Mouse (Mus musculus) adrenal gland (tissue): ENCODE results near the gene Shisa6.

Source experiments
- intact Hi-C: fragments of 180-260 bp; cut with DNase I; formaldehyde crosslinking; loops from one replicate; pipeline ENCODE4 v1.15.1; 2025
- long read RNA-seq, 2 experiments: library from polyadenylated mRNA; unstranded; transcript quantifications; one replicate each; pipeline ENCODE4 v2.0.0; 2020; ENCODE audit warnings: borderline replicate concordance in 1 of 2; ENCODE audit not compliant: insufficient replicate concordance in 1 of 2

Shisa6 gene
- long read RNA-seq, experiment 1 = 0 reads
- long read RNA-seq, experiment 2 = 0 reads

DNA sequence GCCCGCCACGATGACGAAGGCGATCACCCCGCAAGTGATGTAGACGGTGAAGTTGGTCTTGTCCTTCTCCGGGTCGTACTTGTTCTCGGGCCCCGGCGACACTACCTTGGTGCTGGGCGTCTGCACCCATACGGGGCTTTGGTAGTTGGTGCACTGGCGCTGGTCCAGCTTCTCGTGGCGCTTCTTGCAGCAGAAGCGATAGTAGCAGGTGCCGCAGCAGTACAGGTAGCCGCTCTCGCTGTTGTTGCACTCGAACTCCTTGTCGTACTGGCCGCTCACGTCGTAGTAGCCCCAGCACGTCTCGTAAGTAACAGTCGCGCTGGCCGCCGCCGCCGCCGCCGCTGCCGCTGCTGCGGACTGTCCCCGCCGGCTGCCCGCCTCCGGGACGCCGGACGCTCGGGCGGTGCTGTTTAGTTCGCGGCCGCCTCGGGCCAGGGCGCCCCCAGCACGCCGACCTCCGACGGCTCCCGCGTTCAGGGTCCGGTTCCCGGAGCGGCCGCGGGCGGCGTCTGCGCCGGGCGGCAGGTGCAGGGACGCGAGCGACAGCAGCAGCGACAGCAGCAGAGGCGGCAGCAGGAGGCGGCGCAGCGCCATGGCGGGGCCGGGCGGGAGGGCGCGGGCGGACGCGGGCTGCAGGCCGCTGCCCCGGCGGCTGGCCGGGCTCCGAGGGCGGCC is at the start of gene Shisa6:
TSS of gene Shisa6 (minus strand) at position 594 of the 675 bp plus-strand sequence.
- intact Hi-C loops = no loop called here

DNA sequence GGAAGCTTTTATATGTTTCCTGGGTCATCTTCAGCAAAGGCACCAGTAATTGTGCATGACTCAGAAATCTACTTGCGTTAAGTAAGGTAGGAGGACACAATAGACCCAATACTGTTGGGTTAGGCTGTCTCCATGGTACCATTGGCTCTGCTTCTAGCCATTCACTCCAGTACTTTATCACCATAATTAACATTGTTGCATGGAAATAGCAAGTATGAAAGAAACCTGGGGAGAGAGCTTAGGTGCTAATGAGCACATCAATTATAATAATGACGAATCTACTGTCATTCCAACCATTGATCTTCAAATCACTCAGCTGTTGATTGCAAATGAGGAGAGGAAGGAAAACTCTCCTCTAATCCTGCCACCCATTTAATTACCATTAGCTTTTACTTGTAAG is 48.1 kb upstream of the Shisa6 start:
- intact Hi-C loops = no loop called here

DNA sequence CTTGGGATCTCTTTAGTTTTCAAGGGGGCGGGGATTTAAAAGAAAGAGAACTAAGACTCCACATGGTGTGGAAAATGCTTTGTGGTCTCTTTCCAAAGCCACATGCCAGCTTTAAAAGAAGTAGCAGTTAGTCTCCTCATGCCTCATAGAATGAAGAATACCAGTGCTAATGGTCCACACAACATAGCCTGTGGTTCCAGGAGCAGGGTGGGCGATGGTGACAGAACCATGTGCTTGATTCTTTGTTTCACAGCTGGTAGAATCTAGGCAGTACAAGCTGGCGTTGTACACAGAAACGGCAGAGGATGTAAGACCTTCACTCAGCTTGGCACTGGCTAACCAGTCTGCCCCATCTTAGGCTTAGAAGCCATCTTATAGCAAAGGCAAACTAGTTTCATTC is 43.3 kb upstream of the Shisa6 start:
- intact Hi-C loops = no loop called here

DNA sequence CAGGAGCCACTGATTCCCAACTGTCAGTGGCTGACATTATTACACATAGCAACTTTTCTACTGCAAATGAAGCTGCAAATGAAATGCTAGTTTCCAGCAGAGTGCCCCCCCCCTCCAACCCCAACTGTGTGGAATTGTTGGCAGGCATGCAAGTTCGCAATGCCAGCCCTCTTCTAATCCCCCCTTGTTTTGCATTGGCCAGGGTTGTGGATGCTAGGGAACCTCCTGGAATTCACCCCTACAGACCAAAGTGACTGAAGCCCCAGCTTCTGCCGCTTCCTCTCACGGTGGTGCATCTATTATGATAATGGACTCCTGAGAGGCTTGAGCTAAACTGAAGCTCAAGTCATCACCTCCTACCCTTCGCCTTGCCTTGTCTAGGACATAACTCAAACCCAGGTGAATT is 42.6 kb upstream of the Shisa6 start:
- intact Hi-C loops = no loop called here

DNA sequence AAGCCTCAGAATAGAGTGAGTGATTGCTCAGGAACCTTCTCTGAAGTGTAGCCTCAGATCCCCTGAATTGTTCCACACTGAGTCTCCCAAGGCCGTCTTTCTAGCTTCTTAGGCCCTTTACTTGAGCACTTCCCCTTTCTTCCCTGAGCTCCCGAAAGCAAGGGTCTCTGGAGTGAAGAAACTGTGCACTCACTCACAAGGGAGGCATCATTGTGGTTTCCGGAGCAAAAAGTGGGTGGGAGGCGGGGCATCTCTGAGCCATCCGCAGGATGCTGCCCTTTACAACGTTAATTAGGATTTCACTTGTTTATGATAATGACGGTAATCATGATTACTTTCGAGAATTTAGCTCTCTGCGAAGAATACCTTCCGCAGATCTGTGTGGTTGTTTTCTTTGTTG is 41.6 kb upstream of the Shisa6 start:
- intact Hi-C loops = no loop called here

DNA sequence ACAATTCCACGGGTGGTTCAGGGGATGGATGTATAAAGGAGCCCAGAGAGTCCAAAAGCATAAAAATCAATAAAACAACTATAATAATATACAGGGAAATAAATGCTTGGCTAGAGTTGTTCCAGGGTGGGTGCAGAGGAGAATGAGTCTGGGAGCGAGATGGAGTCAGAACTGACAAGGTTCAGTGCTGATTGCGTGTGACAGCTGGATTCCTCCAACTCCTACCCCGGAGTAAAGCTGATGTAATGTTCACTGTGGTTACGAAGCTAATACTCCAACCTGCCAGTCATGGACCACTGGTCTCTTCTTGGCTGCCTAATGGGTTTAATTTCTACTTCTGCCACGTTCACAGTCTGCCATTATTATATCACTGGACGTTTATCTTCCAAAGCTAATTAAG is 36.5 kb upstream of the Shisa6 start:
- intact Hi-C loops = no loop called here

DNA sequence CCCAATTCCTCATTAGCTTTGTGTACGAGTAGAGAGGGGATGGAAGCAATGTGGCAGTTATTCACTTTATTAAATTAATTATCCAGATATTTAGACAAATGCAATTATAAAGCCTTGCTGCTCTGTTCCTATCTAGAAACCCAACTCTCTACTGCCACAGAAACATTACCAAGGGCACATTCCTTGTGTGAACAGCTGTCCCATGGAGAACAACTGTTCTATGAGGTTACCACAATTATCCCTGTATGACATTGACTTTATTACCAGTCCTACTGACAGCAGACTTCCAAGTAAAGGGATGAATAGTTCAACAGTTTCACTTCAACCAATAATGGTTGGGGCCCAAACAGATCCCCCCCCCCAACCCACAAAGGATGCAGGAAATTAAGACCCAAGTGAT is 12.1 kb upstream of the Shisa6 start:
- intact Hi-C loops = no loop called here

DNA sequence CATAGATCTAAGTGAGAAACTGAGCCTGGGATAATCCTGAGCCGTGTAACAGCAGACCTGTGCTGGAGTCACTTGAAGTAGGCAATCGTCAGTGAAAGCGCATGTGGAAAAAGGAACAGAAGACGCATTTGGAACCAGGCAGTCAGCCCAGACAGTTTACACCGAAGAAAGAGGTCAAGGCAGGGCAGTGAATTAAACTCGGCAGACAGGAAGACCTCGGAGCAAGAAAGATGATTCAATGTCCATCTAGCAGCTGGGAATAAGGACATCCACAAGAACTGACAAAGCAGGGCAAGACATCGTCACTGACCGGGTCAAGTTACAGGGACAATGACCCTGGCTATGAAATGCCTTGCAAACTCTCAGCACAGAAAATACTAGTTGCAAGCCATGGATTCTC is 10.1 kb upstream of the Shisa6 start:
- intact Hi-C loops = no loop called here

DNA sequence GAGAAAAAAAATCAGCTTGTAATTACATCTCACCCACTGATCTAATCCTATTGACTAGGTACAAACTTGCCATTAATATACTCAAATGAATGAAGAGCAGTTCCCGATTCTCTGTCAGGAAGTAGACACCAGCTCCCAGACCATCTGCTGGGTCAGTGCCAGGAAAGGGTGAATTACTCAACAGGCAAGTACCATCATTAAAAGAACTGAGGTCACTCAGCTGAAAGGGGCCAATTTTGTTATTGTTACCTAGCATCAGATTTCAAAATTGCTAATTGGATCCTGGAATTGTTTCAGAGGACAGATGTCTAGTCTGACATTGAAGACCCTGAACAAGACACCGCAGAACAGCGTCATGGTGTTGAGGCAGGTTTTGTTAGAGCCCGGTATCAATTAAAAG is 9.4 kb upstream of the Shisa6 start:
- intact Hi-C loops = no loop called here

DNA sequence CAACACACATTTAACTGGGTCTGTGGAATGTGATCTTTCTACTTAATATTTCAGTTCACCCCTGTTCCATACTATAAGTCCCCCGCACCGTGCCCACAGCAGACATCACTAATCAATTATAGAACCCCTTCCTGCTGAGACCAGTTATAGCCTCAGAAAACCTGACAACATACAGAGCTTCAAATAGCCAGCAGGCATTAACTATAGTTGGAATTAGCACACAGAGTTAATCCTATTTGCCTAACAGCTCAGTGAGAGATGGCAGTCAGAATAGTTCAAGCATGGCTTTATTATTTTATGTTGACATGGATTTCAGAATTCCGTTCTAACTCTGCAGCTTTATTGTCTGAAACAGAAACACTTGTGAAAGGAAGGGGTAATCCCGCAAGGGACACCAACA is 8.5 kb upstream of the Shisa6 start:
- intact Hi-C loops = no loop called here

DNA sequence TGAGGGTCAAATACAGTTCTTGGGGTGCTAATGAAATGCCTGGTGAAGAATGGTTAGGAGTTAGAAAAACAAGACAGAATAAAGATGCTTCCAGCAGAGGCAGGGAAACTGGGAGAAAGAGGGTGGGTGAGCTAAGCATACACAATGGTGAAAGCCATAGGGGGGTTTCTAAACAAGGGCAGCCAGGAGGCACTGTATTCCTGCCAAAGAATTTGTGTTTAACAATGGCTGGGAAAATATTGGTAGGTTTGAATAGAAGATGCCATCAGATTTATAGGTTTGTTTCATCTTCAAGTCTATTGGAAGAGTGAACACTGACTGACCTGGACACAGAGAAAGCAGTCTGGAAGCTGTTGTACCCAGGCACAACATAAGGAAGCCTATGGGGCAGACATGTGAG is 2.4 kb upstream of the Shisa6 start:
- intact Hi-C loops = no loop called here

DNA sequence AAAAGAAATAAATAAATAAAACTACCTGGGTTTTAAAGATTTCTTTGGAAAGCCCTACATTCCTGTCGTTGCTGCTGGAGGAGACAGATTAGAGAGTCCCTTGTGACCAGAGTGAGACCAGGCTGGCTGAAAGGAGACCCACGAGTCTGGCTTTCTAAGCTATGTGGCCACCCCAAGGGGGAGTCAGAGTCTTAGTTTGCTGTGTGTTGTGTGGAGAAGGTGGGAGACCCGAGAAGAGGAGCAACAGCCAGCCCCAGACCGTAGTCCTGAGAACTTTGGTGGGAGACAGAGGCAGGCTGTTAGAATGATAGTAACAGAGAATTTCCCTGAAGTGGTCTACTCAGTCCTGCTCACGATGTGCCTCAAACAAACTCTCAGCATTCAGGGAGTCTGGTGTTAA is 1.6 kb upstream of the Shisa6 start:
- intact Hi-C loops = no loop called here

DNA sequence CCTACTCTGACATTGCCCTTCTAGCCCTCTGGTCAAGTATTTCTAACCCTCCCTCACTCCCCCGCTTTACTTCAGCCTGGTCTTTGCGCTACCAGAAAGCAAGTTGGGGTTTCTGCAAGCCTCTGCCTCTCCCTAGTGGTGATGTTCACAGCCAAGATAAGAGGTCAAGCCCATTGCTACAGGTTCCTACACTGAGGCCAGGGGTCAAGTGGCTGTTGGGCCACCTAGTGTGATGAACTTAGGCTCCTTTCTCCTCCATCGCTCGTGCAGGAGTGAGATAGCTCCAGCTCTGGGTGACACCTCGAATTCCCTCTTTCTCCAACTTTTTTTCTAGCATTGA is 1.2 kb upstream of the Shisa6 start:
- intact Hi-C loops = no loop called here

DNA sequence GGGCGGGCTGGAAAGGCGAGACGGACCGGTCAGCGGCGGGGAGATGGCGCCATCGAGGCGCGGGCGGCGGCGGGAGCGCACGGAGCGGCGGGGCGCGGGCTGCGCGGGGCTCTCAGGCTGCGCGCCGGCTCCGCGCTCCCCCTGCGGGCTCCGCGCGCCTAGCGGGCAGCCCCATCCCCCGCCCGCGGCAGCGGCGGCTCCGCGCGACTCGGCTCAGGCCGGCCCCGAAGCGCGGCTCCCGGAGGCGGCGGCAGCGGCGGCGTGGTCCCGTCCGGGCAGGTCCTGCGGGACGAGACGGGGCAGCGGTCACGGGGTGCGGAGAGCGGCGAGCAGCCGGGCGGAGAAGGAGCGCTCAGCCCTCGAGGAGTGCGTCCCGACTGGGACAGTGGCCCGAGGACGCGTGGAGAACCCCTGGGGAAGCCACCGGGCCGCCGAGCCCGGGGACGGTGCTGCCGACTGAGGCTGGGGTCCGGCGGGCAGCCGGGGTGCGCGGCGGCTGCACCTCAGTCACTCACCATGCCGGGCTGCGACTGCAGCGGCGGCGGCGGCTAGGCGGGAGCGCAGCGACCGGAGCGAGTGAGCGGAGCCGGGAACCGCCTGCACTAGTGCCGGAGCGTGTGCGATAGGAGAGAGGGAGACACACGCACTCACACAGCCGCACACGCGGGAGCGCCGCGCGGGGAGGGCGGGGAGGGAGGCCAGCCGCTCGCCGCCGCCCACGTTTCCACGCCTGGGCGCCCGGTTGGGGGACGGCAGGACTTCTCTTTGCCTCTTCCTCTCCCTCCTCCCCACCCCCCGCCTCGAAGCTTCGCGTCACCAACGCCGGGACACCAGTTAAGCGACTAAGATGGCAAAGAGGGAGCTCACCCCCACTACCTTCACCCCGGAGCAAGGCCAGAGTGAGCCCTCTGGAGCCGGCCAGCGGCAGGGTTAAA is 549 bp upstream of the Shisa6 start:
- intact Hi-C loops = no loop called here

DNA sequence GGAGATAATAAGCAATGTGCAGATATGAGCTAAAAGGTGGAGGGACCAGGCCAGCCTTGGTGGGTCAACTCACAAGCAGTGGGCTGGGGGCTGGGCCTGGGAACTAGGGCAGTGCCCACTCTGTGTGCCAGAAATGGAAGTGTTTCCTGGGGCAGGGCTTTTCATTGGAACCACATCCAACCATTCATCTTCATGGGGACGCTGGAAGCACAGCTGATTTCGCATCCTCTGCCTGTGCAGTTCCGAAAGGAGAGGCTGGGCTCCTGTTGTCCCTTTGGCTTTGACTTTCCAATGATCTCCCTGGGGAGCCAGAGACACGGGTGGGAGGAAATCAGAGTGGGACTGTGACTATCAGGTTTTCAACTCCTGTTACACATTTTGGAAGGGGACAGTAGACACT is 1.5 kb downstream of the Shisa6 start:
- intact Hi-C loops = no loop called here

DNA sequence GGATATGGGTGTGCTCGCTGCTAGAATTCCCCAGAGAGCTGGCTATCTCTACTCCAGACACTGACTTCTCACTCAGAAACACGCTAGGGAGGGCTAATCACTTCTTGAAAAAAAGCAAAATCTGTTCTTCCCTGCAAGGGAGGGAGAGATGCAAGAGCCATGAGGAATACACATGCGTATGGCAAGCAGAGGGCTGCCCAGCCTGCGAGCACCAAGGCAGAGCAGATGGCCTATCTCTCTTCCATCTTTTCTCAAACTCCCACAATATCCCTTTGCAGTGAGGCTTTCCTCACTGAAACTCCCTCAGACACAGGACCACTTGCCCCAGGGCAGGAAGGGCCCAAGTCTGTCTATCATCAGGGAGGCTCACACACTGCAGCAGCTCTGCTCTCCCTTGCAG is 3.4 kb downstream of the Shisa6 start:
- intact Hi-C loops = no loop called here

DNA sequence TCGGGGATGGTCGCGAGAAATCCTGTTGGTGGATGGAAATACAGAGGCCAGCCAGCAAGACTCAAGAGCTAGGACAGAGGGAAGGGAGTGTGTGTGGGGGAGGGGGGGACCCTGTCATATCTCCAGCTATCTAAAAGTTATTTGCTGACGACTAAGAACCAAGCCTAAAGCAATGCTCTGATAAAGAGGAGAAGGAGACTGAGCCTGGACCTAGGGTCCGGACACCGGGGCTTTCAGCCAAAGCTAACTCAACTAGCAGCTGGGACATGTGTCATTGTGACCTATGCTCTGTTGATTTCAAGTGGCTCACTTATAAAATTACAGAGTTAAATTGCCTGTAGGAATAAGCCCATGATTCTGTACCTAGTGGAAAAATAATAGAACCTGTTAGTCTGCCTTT is 6.4 kb downstream of the Shisa6 start:
- intact Hi-C loops = no loop called here

DNA sequence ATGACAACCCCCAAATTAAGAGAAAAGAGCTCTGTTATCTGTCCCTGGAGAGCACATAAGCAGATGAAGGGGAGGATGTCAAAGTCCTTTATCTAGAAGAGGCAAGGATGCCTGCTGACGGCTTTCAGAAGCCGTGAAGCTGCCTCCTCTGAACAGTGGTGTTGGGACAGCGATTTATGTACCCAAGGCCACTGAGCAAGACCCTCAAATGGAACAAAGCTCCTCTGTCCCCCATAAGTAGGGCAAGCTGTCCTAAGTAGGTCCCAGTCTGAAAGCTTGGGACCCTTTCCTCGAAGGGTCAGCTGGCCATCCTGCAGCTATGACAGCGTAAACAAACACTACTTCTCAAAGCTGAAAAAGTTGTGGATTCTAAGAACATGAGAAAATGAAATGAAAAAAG is 11.4 kb downstream of the Shisa6 start:
- intact Hi-C loops = no loop called here

DNA sequence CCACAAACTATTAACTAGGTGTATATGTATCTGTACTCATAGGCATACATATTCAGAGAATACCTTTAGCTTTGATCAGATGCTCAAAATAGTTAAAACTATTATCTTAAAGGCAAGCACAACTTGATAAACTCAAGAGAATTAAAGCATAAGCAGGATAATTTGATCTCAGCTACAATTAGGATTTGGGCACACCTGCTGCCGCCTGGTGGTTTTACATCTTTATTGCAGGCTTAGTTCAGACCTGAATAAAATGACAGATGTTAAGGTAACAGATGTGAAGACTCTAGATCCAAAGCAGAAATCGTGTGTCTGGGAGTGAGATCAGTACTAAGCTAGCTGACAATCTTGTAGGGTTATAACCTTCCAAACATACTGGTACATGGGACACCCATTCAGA is 24.8 kb downstream of the Shisa6 start:
- intact Hi-C loops = no loop called here

DNA sequence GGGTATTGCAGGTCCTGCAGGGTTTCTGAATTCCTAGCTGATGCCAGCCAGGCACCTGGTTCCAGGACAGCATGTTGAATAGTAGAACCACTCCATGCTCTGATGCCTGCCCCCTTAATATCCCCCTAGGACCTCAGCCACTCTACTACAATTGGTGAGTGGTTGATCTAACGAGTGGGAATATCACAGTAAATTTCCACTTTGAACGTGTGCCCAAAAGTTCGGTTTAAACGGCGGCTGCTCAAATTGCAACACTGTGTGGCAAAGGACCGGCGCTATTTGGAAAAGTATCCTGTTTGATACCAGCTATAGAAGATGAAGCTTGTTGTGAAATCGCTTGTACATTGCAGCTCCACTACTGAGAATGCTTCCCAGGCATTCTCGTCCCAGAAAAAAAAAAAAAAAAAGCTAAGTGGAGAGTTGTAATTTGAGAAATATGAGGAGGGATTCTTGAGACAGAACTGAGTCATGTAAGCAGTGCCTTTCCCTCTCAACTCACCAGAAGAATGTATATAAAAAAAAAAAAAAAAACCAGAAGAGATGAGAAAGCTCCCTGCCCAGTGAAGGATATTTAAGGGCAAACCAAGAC is 26.8 kb downstream of the Shisa6 start:
- intact Hi-C loops = no loop called here

DNA sequence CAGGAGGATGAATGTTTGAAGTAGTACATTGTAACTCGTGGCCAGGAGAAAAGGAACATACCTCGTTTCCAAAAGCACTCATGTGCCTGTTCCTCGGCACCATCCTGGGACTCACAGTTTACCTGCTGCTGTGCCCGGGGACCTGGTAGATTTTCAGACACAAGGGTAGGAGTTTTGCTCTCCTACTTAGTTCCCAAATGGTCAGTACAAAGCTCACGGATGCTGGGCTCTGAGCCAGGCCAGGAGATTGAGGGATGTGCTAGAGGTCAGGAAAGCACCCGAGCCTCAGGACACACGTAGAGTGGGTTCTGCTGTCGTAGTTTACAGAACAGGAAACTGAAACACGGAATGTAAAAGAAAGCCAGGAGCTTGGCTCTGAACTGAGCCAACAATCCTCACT is 29.5 kb downstream of the Shisa6 start:
- intact Hi-C loops = no loop called here

DNA sequence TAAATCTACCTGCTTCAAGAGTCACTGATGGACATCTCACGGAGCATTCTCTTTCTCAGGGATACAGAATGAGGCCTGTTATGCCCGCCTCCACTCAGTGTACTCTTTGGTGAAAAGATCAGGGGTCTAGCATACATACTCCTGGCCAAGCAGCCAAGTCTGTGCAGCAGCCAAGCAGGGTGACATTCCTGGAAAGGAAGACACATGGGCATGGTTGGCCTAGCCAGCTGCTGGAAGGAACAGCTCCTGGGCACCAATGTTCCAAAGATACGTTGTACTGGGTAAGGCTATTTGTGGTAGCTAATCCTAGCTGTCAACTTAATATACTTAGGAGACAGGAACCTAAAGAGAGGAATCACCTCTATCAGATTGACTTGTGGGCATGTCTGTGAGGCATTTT is 31.4 kb downstream of the Shisa6 start:
- intact Hi-C loops = no loop called here

DNA sequence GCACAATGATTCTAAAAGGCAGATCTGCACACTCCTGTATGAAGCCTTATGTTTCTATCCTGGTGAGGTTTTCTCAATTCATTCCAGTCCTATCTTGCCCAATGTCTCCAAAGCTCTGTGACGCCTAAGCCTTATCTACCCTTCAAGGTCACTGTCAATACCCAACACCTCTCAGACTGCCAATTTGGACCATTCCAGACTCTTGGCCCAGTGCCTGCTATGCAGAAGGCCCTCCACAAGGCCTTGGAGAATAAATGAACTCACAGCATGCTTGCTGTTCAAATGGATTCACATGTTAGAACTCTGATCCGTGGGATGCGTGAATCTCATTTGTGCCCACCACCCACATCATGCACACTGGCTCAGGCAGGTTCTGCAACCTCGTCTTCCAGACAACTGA is 38.0 kb downstream of the Shisa6 start:
- intact Hi-C loops = no loop called here
